Mouse (Mus musculus): ENCODE results near the gene Gnb1l. TPM values are rescaled to one million over a fixed set of nuclear protein-coding genes. Genes with fewer than 3 reads are reported as not detected.

Gene Gnb1l
- 27.8 TPM for polyA plus RNA-seq (2017; shearing (Covaris generic))

DNA sequence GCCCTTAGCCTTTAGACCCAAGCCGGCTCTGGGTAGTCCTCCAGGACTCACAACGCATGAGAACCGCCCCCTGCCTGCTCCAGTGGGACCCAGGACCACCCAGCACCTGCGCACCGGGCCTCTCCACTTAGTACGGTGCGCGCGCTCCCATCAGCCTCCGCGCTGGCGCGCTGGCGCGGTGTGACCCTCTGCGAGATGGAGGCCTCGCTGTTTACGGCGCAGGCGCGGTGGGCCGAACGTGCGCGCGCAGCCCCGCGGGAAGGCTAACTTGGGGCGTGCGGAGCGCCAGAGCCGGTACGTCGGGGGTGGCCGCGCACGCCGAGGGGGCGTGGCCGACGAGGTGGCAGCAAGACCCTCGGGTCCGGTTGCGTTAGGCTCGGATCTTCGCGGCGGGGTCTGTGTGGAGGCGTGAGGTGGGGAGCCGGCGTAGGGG, at the start of gene Gnb1l, which contains the start of gene Rtl10:
TSS of gene Gnb1l (plus strand) at position 156 of the 433 bp plus-strand sequence.
TSS of gene Rtl10 (plus strand) at position 344 of the 433 bp plus-strand sequence.

DNA sequence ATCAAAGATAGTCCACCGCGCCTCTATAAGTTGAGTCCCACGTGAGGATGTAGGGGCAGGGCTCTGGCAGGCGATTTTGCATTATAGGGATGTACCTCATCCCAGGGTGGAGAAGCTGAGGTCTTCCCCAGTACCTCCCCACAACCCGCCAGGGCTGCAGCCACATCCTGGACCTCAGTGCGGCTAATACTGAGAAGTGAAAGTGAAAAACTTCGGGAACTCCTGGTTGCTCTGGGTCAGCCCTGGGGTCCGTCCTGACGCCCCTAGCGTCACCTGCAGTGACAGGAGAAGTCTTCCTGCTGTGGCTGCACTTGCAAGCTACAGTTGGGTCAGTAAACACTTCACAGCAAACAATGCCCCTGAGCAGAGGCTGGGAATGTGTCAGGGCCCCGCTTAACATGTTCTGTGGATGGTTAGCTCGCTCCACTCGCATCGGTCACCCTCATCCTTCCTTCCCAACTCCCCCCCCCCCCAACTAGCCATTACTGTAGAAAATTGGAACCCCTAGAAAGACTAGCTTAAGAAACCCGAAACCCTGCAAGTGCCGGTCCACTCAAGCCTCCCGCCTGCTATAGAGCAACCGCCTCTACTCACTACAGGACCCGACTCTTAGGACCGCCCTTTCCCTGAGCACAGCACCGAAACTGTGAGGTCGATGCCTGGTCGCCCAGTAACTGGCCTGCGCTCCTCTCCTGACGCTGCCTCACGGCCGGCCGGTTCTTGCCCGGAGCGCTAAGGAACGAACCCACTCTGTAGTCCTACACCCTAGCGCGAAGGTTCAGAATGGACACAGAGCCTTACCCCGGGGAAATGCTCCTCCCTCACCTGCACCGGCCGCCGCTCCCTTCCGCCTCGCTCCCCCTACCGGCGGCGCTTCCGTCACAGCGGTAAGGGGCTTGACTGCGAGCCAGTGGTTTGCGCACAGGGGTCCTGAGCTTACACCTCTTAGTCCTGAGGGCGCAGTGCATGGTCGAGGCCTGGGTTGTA, 91.6 kb downstream of the Gnb1l start, which contains the start of gene Tbx1:
TSS of gene Tbx1 (minus strand) at position 868 of the 987 bp plus-strand sequence.

Other genes with a start within 250 kb of the Gnb1l start
- 140 TPM for gene Ranbp1, start 250.0 kb upstream of the Gnb1l start, polyA plus RNA-seq (2017; shearing (Covaris generic))
- 2.6 TPM for gene Gm49776, start 240.4 kb upstream of the Gnb1l start, polyA plus RNA-seq (2017; shearing (Covaris generic))
- gene Dgcr8, start 209.5 kb upstream of the Gnb1l start, polyA plus RNA-seq (2017; shearing (Covaris generic)): 21.9 TPM
- 60.9 TPM for gene Tango2, start 150.6 kb upstream of the Gnb1l start, polyA plus RNA-seq (2017; shearing (Covaris generic))
- gene Arvcf, start 150.5 kb upstream of the Gnb1l start, polyA plus RNA-seq (2017; shearing (Covaris generic)): 1.7 TPM
- 19.6 TPM for gene Txnrd2, start 72.3 kb upstream of the Gnb1l start, polyA plus RNA-seq (2017; shearing (Covaris generic))
- 64.5 TPM for gene Comt, start 71.9 kb upstream of the Gnb1l start, polyA plus RNA-seq (2017; shearing (Covaris generic))
- 0.79 TPM for gene Rtl10, start 188 bp downstream of the Gnb1l start, polyA plus RNA-seq (2017; shearing (Covaris generic))
- gene Tbx1, start 92.0 kb downstream of the Gnb1l start, polyA plus RNA-seq (2017; shearing (Covaris generic)): not detected
- gene Gp1bb, start 123.7 kb downstream of the Gnb1l start, polyA plus RNA-seq (2017; shearing (Covaris generic)): not detected
- not detected for gene Gm49601, start 127.7 kb downstream of the Gnb1l start, polyA plus RNA-seq (2017; shearing (Covaris generic))
- gene Sept5, start 131.2 kb downstream of the Gnb1l start, polyA plus RNA-seq (2017; shearing (Covaris generic)): 0.33 TPM

Measured in CD4-positive, CD25-positive, alpha-beta regulatory T cell, adult 9 weeks (primary cell).